8 mouse cellular contexts compared by ENCODE assay signal in genomic region chr11:96822675-96823470, GRCm38 (mm10). TPM values are rescaled to one million over a fixed set of nuclear protein-coding genes. Genes with fewer than 3 reads are reported as not detected.
A peak's percentile ranks its signal among the peaks of the same experiment; 100 is the strongest.
DNase-seq lines count a peak whose midpoint lies in the region; ATAC-seq and TF ChIP-seq lines count a peak whose summit lies in the region.

No protein-coding gene starts in this region.

- no peak for TF ChIP-seq CTCF in lung, embryonic 14.5 days (IDR thresholded peaks at IDR 0.05; ENCODE audit: low read depth)
- TF ChIP-seq CTCF in bone marrow macrophage, adult 2 months (IDR thresholded peaks at IDR 0.05; ENCODE audit: low read depth, low read length): no peak

- 43% methylated on average over 4 of the region's 4 CpGs for WGBS in lung, embryonic 14.5 days
- 40% methylated on average over 4 of the region's 4 CpGs for WGBS in hindbrain, embryonic 14.5 days
- WGBS in lung, embryonic 15.5 days: 39% methylated on average over 4 of the region's 4 CpGs
- 34% methylated on average over 4 of the region's 4 CpGs for WGBS in stomach, embryonic 16.5 days

- 0 out of 2 replicates have a peak overlapping the region, but pooled peaks have one; percentile 70 for H3K27ac ChIP-seq in lung, embryonic 14.5 days (ENCODE audit: low read depth)
- H3K27ac ChIP-seq in bone marrow macrophage, adult 2 months (ENCODE audit: insufficient read depth, low read depth, low read length): peak overlapping the region; percentile 69
- 0 out of 2 replicates have a peak overlapping the region, but pooled peaks have one; percentile 89 for H3K27ac ChIP-seq in hindbrain, embryonic 14.5 days
- no peak overlapping the region for H3K27ac ChIP-seq in lung, embryonic 15.5 days
- H3K27ac ChIP-seq in stomach, embryonic 16.5 days (ENCODE audit: low read length): no peak overlapping the region

- peaks cover 31% of the 10 kb centered on the region for H3K4me1 ChIP-seq in lung, embryonic 14.5 days (ENCODE audit: insufficient read depth)
- H3K4me1 ChIP-seq in bone marrow macrophage, adult 2 months (ENCODE audit: control insufficient read depth, insufficient read depth, low read length): peaks cover 53% of the 10 kb centered on the region
- peaks cover 50% of the 10 kb centered on the region for H3K4me1 ChIP-seq in hindbrain, embryonic 14.5 days (replicated peaks; ENCODE audit: control insufficient read depth, insufficient read depth, low read length)
- peaks cover 45% of the 10 kb centered on the region for H3K4me1 ChIP-seq in lung, embryonic 15.5 days
- H3K4me1 ChIP-seq in stomach, embryonic 16.5 days (ENCODE audit: control insufficient read depth, insufficient read depth, low read length): peaks cover 53% of the 10 kb centered on the region

- no peaks in the 10 kb centered on the region for H3K9me3 ChIP-seq in lung, embryonic 14.5 days (ENCODE audit: low read depth, low read length)
- no peaks in the 10 kb centered on the region for H3K9me3 ChIP-seq in hindbrain, embryonic 14.5 days (ENCODE audit: control insufficient read depth, low read length)
- no peaks in the 10 kb centered on the region for H3K9me3 ChIP-seq in lung, embryonic 15.5 days
- no peaks in the 10 kb centered on the region for H3K9me3 ChIP-seq in stomach, embryonic 16.5 days (replicated peaks; ENCODE audit: control insufficient read depth, low read length)

- peak overlapping the region; percentile 44 for H3K4me3 ChIP-seq in lung, embryonic 14.5 days (ENCODE audit: low read depth, low read length)
- H3K4me3 ChIP-seq in bone marrow macrophage, adult 2 months (ENCODE audit: insufficient read depth, low read length): peak overlapping the region; percentile 67
- peak overlapping the region; percentile 47 for H3K4me3 ChIP-seq in hindbrain, embryonic 14.5 days (replicated peaks; ENCODE audit: low read length)
- H3K4me3 ChIP-seq in lung, embryonic 15.5 days: peak overlapping the region; percentile 43; the same call in 1 of the 2 replicates
- H3K4me3 ChIP-seq in stomach, embryonic 16.5 days (replicated peaks; ENCODE audit: low read length): peak overlapping the region; percentile 52; the same call in 1 of the 2 replicates

- H3K9ac ChIP-seq in lung, embryonic 14.5 days: peak overlapping the region; percentile 51; the same call in 1 of the 2 replicates
- H3K9ac ChIP-seq in hindbrain, embryonic 14.5 days: peak overlapping the region; percentile 54
- 0 out of 2 replicates have a peak overlapping the region, but pooled peaks have one; percentile 41 for H3K9ac ChIP-seq in lung, embryonic 15.5 days
- H3K9ac ChIP-seq in stomach, embryonic 16.5 days (ENCODE audit: low read length): peak overlapping the region; percentile 71

- TF ChIP-seq POLR2A in bone marrow macrophage, adult 2 months (IDR thresholded peaks at IDR 0.05; ENCODE audit: borderline replicate concordance, low read depth, low read length): no peak

- H3K4me2 ChIP-seq in lung, embryonic 14.5 days: peak overlapping the region; percentile 95
- peak overlapping the region; percentile 67 for H3K4me2 ChIP-seq in hindbrain, embryonic 14.5 days (replicated peaks)
- peak overlapping the region; percentile 82 for H3K4me2 ChIP-seq in lung, embryonic 15.5 days
- H3K4me2 ChIP-seq in stomach, embryonic 16.5 days (ENCODE audit: low read depth, low read length): peak overlapping the region; percentile 91

- DNase-seq in lung, embryonic 14.5 days: no peak
- DNase-seq in lung, postnatal 14 days: no peak
- no peak for DNase-seq in hindbrain, embryonic 14.5 days (ENCODE audit: low spot score)
- DNase-seq in right cerebral cortex, adult 18-20 months: no peak

- H3K27me3 ChIP-seq in lung, embryonic 14.5 days (ENCODE audit: insufficient read depth, low read length): no peaks in the 10 kb centered on the region
- no peaks in the 10 kb centered on the region for H3K27me3 ChIP-seq in hindbrain, embryonic 14.5 days (ENCODE audit: control insufficient read depth, insufficient read depth, low read length)
- no peaks in the 10 kb centered on the region for H3K27me3 ChIP-seq in lung, embryonic 15.5 days
- H3K27me3 ChIP-seq in stomach, embryonic 16.5 days (ENCODE audit: control insufficient read depth, insufficient read depth, low read length): no peaks in the 10 kb centered on the region

- ATAC-seq in lung, embryonic 14.5 days (ENCODE audit: insufficient read depth): no peak
- ATAC-seq in hindbrain, embryonic 14.5 days (ENCODE audit: low FRiP score): no peak
- ATAC-seq in lung, embryonic 15.5 days (ENCODE audit: borderline replicate concordance, extremely low read depth, low FRiP score, low TSS enrichment): no peak
- no peak for ATAC-seq in stomach, embryonic 16.5 days (ENCODE audit: insufficient read depth, low FRiP score)
- no peak for ATAC-seq in cerebellum, adult (ENCODE audit: insufficient number of reproducible peaks, low FRiP score, low TSS enrichment)

- H3K36me3 ChIP-seq in lung, embryonic 14.5 days (ENCODE audit: insufficient read depth): peaks cover 81% of the 10 kb centered on the region
- peaks cover 68% of the 10 kb centered on the region for H3K36me3 ChIP-seq in hindbrain, embryonic 14.5 days (replicated peaks; ENCODE audit: control insufficient read depth, insufficient read depth)
- peaks cover 64% of the 10 kb centered on the region for H3K36me3 ChIP-seq in lung, embryonic 15.5 days
- peaks cover 30% of the 10 kb centered on the region for H3K36me3 ChIP-seq in stomach, embryonic 16.5 days (ENCODE audit: control insufficient read depth, insufficient read depth, low read length)

RNA-seq across cellular contexts. Expression of gene Nfe2l1, which starts 6.9 kb away (rescaled TPM):
- 34.6 and 39.5 TPM in 2 replicates for polyA plus RNA-seq in lung, embryonic 14.5 days (2014; fragmentation: Nextera tagmentation; extraction: Ambion mirVana)
- polyA plus RNA-seq in bone marrow macrophage, adult 2 months (2012; ENCODE audit: insufficient read depth, insufficient read length, missing spikeins): 105 and 106 TPM in 2 replicates
- 49.3 and 54.7 TPM in 2 replicates for polyA plus RNA-seq in hindbrain, embryonic 14.5 days (2014; fragmentation: Nextera tagmentation; extraction: Ambion mirVana)
- polyA plus RNA-seq in lung, embryonic 15.5 days (2015; fragmentation: Nextera tagmentation; extraction: Ambion mirVana): 62.5 and 65.0 TPM in 2 replicates
- polyA plus RNA-seq in stomach, embryonic 16.5 days (2015; fragmentation: Nextera tagmentation; extraction: Ambion mirVana): 64.8 and 65.7 TPM in 2 replicates

RNA-seq across cellular contexts. Expression of gene Copz2, which starts 26.8 kb away (rescaled TPM):
- 144 and 151 TPM in 2 replicates for polyA plus RNA-seq in lung, embryonic 14.5 days (2014; fragmentation: Nextera tagmentation; extraction: Ambion mirVana)
- polyA plus RNA-seq in bone marrow macrophage, adult 2 months (2012; ENCODE audit: insufficient read depth, insufficient read length, missing spikeins): 20.2 and 24.7 TPM in 2 replicates
- polyA plus RNA-seq in hindbrain, embryonic 14.5 days (2014; fragmentation: Nextera tagmentation; extraction: Ambion mirVana): 23.1 and 29.7 TPM in 2 replicates
- polyA plus RNA-seq in lung, embryonic 15.5 days (2015; fragmentation: Nextera tagmentation; extraction: Ambion mirVana): 134 and 138 TPM in 2 replicates
- 124 and 136 TPM in 2 replicates for polyA plus RNA-seq in stomach, embryonic 16.5 days (2015; fragmentation: Nextera tagmentation; extraction: Ambion mirVana)

RNA-seq across cellular contexts. Expression of gene Cbx1, which starts 33.9 kb away (rescaled TPM):
- polyA plus RNA-seq in lung, embryonic 14.5 days (2014; fragmentation: Nextera tagmentation; extraction: Ambion mirVana): 103 and 112 TPM in 2 replicates
- polyA plus RNA-seq in bone marrow macrophage, adult 2 months (2012; ENCODE audit: insufficient read depth, insufficient read length, missing spikeins): 51.4 and 57.5 TPM in 2 replicates
- 52.5 and 57.7 TPM in 2 replicates for polyA plus RNA-seq in hindbrain, embryonic 14.5 days (2014; fragmentation: Nextera tagmentation; extraction: Ambion mirVana)
- polyA plus RNA-seq in lung, embryonic 15.5 days (2015; fragmentation: Nextera tagmentation; extraction: Ambion mirVana): 114 and 121 TPM in 2 replicates
- polyA plus RNA-seq in stomach, embryonic 16.5 days (2015; fragmentation: Nextera tagmentation; extraction: Ambion mirVana): 67.5 and 75.1 TPM in 2 replicates

RNA-seq across cellular contexts. Expression of gene Snx11, which starts 45.5 kb away (rescaled TPM):
- 10.3 and 15.7 TPM in 2 replicates for polyA plus RNA-seq in lung, embryonic 14.5 days (2014; fragmentation: Nextera tagmentation; extraction: Ambion mirVana)
- polyA plus RNA-seq in bone marrow macrophage, adult 2 months (2012; ENCODE audit: insufficient read depth, insufficient read length, missing spikeins): 37.0 and 37.8 TPM in 2 replicates
- 37.9 and 42.5 TPM in 2 replicates for polyA plus RNA-seq in hindbrain, embryonic 14.5 days (2014; fragmentation: Nextera tagmentation; extraction: Ambion mirVana)
- 20.0 and 20.3 TPM in 2 replicates for polyA plus RNA-seq in lung, embryonic 15.5 days (2015; fragmentation: Nextera tagmentation; extraction: Ambion mirVana)
- polyA plus RNA-seq in stomach, embryonic 16.5 days (2015; fragmentation: Nextera tagmentation; extraction: Ambion mirVana): 14.6 and 14.9 TPM in 2 replicates

Comparison
In these comparisons a context has a peak if more than half of its experiments do, and no peak if none do; other contexts are left out.
1. H3K27ac ChIP-seq: peak in lung, embryonic 14.5 days (single experiment), bone marrow macrophage, adult 2 months (single experiment) and hindbrain, embryonic 14.5 days (single experiment); none in lung, embryonic 15.5 days (single experiment) and stomach, embryonic 16.5 days (single experiment).
2. Peak in every context shown above with its lines, with median percentiles within 50 percentile points of each other: H3K4me2 ChIP-seq, H3K4me3 ChIP-seq and H3K9ac ChIP-seq.